Mouse (Mus musculus) gastrocnemius, adult 2 months (tissue): ENCODE data around the gene Psmg4. TPM values are rescaled to one million over a fixed set of nuclear protein-coding genes. Genes with fewer than 3 reads are reported as not detected.

Experiments used
- DNase-seq: peaks from one replicate; pipeline ENCODE4 v3.0.0; 2022
- H3K27ac ChIP-seq: fragments of 200-600 bp; 2 replicates; pipeline ENCODE4 v1.8.1; 2022; ENCODE audit warnings: mild to moderate bottlenecking
- H3K4me3 ChIP-seq: fragments of 200-600 bp; 2 replicates; pipeline ENCODE4 v1.8.1; 2022; ENCODE audit warnings: mild to moderate bottlenecking, moderate library complexity
- CTCF ChIP-seq: fragments of 200-600 bp; IDR thresholded peaks from 2 replicates; pipeline ENCODE4 v1.8.1; 2022; ENCODE audit warnings: antibody characterized with exemption, mild to moderate bottlenecking, moderate library complexity
- intact Hi-C: fragments of 180-260 bp; cut with DNase I; formaldehyde crosslinking; loops from one replicate; pipeline ENCODE4 v1.15.1; 2025
- total RNA-seq, 2 experiments: library from RNA; stranded (reverse); gene quantifications; 2 replicates each; pipeline ENCODE4 v1.2.3; 2021

Psmg4 gene
- total RNA-seq, 2 experiments from 2014 or later = 13.6 to 14.4 TPM

DNA sequence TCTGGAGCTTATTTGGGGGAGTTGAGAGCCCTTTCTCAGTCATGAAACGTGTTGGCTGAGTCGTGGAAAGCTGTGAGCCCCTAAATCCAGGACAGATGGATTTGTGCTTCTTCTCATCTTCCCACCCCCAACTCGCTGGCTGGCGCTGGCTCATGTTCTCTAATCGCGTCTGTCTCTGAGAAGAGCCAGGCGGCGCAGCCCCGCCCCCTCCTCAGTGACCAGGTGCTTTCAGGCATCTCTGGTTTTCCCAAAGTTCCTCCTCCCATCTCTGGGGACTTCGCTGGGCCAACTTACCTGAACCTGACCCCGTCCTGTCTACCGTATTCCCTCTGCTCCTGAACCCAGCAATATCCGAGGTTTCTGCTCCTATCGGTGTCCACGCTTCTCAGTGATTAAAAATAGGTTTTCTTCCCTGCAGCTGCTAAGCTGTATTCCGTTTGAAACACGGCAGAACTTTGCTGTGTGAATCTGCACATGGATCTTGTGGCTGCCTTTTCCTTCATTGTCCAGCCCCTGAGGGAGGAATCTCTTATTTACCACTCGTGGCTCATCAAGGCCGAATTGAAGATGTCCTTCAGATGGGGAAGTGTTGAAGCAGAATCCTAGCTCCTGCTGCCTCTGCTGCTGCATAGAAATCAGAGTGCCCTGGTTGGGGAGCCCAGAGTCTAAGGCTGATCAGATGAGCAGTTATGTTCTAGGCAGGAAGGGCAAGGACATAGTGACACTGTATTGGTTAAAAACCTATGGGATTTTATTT is 12.3 kb upstream of the Psmg4 start:
- intact Hi-C loops = loop anchor here (10.0 kb wide), 1 partner anchor 196 kb away; no protein-coding TSS in a partner anchor
- H3K4me3 ChIP-seq = no peak overlapping the region
- no peak for TF ChIP-seq CTCF

DNA sequence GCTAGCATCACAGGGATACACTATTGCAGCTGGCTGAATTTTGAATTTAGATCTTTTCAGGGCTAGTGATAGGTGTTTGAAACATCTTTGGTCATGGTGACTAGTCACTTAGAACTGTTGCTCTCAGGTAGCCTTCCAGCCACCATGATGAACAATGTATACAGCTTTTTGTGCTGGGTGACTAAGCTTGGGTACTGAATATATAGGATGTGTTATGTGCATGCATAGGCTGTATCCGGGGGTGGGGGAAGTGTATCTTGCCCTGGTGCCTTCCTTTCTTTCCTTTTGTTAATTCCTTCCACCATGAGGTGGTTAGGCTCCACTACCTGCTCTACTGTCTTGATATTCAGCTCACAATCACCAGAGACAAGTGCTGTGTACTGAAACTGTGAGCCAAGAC is 11.3 kb upstream of the Psmg4 start:
- no peak for TF ChIP-seq CTCF
- intact Hi-C loops = loop anchor here (10.0 kb wide), 1 partner anchor 197 kb away; no protein-coding TSS in a partner anchor
- H3K4me3 ChIP-seq = no peak overlapping the region
- no peak overlapping the region for H3K27ac ChIP-seq
- no peak for DNase-seq

More for the DNA sequence above, 12.3 kb upstream of the Psmg4 start:
- no peak overlapping the region for H3K27ac ChIP-seq
- no peak for DNase-seq

DNA sequence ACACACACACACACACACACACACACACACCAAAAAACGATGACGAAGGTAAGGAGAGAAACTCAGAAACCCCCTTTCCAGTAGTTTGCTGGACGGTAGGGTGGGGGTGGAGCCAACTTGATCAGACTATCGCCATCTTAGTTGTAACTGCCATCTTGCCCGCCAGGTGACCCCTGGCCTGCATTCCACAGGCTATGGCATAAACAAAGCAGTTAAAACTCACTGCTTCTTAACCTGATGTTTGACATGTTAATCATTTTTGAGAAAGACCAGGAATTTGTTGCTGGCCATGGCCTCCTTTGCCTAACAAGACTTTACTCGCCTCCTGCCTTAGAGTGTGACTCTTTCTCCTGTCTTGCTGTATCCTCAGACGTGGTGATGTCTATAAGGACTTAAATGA is 10.1 kb upstream of the Psmg4 start:
- no peak for DNase-seq
- intact Hi-C loops = loop anchor here (10.0 kb wide), 1 partner anchor 198 kb away; no protein-coding TSS in a partner anchor
- TF ChIP-seq CTCF = no peak

DNA sequence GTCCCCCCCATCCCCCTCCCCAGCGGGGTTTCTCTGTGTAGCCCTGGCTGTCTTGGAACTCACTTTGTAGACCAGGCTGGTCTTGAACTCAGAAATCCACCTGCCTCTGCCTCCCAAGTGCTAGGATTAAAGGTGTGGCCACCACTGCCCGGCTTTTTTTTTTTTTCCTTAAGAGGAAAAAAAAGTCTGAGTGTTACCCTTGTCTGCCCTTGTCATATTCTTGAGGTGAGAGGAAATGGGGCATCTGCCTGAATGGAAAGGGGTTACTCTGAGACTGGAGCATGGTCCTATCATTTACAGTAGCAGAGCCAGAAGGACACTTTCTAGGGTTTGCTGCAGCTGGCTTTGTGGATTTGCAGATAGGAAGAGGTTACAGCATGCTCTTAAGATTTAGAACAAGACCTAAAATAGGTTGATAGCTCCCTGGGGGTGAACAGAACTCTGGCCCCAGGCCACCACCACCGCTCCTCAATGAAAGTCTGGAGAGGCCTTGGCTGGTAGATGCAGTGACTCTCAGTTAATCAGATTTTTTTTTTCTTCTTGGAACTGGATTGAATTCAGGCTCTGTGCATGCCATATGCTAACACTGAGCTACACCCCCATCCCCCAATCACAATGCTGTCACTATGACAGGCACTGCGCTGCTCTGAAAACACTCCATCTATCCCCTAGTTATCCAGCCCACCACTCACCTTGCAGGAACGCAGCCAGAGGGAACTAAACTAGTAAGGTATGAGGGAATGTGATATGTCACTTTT is 9.3 kb upstream of the Psmg4 start:
- DNase-seq = peak; percentile 60
- no peak for TF ChIP-seq CTCF
- intact Hi-C loops = loop anchor here (1.0 to 10.0 kb wide), 3 partner anchors 75 to 199 kb away; partner anchors contain the start of gene Tubb2a
- Histone ChIP-seq H3K27ac (peak overlapping the region; percentile 35), H3K4me3 (no peak overlapping the region)

More for the DNA sequence above, 10.1 kb upstream of the Psmg4 start:
- H3K27ac ChIP-seq = no peak overlapping the region
- H3K4me3 ChIP-seq = no peak overlapping the region

DNA sequence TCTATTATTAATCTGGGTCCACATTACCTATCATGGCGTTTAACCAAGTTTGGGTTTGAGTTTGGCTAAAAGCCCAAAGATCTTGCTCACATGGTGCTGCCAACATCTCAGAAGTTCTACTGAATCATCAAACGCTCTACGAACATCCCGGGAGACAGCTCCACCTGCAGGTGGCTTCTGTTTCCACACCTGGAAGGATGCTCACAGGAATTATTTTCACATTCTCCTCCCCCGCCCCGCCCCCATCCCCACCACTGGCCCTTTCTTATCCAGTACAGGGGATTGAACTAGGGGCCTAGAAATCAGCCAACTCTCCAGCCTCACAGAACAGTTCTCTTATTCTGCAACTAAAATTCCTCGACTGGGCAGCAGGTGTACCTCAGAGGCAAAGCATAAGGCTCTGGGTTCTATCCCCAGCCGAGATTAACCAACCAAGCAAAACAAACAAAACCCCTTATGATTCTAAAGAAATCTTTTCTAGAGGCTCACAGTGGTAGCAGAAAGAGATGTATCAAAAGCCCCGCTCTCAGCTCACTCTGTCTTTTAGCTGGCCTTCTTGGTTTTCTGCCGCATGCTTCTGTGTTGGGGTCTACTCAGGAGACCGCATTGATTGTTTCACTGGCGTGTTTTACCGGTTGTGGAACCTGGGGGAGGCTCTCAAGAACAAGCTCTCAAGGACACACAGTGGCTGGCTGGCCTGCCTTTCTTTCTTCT is 8.4 kb upstream of the Psmg4 start:
- Histone ChIP-seq H3K27ac (peak overlapping the region; percentile 71), H3K4me3 (peak overlapping the region; percentile 63)
- peak; percentile 80 for TF ChIP-seq CTCF
- intact Hi-C loops = loop anchor here (1.0 to 10.0 kb wide), 3 partner anchors 76 to 200 kb away; partner anchors contain the start of gene Tubb2a
- DNase-seq = peak; percentile 73

DNA sequence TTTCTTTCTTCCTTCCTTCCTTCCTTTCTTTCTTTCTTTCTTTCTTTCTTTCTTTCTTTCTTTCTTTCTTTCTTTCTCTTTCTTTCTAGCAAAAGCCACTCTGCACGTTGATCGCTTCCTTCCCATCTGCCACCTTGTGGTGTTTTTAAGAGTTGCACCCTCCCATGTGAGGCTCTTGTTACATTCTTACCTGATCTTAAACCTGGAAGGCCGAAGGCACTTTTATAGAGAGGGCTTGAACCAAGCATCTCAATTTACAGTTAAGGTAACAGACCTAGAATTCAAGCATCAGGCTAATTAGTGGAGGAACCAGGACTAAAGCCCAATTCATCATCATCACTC is 7.9 kb upstream of the Psmg4 start:
- Histone ChIP-seq H3K27ac (peak overlapping the region; percentile 71), H3K4me3 (peak overlapping the region; percentile 63)
- intact Hi-C loops = loop anchor here (1.0 to 10.0 kb wide), 3 partner anchors 76 to 200 kb away; partner anchors contain the start of gene Tubb2a
- TF ChIP-seq CTCF = peak; percentile 75
- DNase-seq = peak; percentile 59

DNA sequence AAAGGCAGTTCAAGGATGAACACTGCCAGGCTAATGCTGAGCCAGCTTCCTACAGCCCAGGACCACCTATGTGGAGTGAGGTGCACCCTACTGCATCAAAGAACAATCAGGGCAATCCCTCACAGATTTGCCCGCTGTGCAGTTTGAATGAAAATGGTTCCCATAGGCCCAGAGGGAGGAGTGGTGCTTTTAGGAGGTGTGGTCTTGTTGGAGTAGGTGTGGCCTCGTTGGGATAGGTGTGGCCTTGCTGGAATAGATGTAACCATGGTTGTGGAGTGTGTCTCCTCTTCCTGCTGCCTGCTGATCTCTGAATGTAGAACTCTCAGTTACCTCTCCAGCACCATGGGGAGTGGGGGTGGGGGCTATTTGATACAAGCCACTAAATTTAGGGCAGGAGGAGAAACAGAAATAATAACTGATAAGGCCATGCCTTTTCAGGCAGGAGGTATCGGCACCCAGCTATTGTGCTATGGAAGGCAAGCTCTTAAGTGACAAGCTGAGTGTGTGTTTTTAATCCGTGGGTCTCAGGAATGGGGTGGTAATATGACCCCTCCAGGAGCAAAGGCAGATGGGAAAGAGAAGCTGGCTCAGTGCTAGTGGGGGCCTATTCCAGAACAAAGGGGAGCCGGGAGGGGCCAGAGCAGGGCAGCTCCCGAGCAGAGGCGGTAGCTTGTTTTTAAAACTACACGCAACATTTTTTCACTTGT is 6.5 kb upstream of the Psmg4 start:
- no peak overlapping the region; the same call in 1 of the 2 replicates for H3K27ac ChIP-seq
- intact Hi-C loops = loop anchor here (10.0 kb wide), 1 partner anchor 201 kb away; no protein-coding TSS in a partner anchor
- H3K4me3 ChIP-seq = no peak overlapping the region
- no peak for TF ChIP-seq CTCF
- no peak for DNase-seq

DNA sequence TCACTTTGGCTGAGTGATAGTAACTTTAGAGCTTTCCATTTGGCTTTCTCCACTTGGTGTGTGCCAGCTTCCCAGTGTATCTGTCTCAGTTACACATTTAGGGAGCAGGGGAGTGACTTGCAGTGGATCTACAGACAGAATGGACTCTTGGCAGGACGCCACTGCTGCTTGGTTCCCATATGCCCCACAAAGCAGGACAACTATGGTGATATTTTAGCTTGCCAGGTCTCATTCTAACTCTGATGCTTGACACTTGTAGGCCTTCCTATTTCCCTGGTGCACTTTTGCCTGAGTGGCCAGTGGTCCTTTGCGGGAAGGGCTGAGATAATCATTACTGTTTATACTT is 6.0 kb upstream of the Psmg4 start:
- TF ChIP-seq CTCF = no peak
- intact Hi-C loops = loop anchor here (10.0 kb wide), 1 partner anchor 202 kb away; no protein-coding TSS in a partner anchor
- no peak for DNase-seq
- H3K27ac ChIP-seq = no peak overlapping the region
- H3K4me3 ChIP-seq = no peak overlapping the region

DNA sequence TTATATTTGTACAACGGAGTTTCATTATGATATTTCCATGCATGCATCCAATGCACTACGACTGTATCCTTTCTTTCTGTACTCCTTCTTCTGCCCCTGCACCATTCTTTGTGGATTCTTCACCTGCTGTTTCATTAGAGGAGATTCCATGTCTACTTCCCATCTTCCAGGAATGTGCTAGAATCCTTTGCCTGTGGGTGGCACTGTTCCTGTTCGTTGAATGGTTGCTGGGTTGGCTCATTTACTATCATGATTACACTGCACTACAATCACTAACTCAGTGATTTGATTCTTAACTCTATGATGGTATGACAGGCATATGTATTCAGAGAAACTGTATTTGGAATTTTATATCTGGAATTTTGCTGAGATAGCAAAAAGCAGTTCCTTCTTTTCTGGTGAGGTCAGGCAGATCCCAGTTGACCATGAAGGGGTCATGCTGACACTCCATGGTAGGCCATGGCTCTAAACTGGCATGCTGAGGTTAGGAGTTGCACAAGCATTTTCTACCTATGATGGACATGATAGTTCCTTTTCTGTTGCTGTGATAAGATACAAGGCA is 5.1 kb upstream of the Psmg4 start:
- Histone ChIP-seq H3K4me3 (no peak overlapping the region), H3K27ac (no peak overlapping the region)
- intact Hi-C loops = loop anchor here (10.0 kb wide), 1 partner anchor 203 kb away; no protein-coding TSS in a partner anchor
- TF ChIP-seq CTCF = no peak
- no peak for DNase-seq

DNA sequence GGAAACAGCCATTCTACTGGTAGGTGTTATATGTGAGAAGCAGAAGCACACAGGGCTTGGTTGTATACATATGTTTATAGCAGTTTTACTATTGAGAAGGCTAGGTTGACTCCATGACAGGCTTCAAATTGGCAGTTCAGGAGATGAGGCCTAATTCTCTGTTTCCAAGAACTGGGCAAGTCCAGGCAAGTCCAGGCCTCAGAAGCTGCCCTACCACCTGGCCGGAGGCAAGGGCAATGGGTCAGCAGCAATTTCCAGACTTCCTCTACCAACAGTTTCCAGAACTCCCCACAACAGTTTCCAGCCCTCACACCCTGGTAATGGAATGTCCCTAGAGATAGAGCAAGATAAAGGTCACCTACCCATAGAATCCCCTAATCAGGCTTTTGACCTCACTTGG is 2.8 kb upstream of the Psmg4 start:
- intact Hi-C loops = loop anchor here (10.0 kb wide), 1 partner anchor 205 kb away; no protein-coding TSS in a partner anchor
- DNase-seq = no peak
- no peak for TF ChIP-seq CTCF
- no peak overlapping the region for H3K4me3 ChIP-seq
- H3K27ac ChIP-seq = no peak overlapping the region

DNA sequence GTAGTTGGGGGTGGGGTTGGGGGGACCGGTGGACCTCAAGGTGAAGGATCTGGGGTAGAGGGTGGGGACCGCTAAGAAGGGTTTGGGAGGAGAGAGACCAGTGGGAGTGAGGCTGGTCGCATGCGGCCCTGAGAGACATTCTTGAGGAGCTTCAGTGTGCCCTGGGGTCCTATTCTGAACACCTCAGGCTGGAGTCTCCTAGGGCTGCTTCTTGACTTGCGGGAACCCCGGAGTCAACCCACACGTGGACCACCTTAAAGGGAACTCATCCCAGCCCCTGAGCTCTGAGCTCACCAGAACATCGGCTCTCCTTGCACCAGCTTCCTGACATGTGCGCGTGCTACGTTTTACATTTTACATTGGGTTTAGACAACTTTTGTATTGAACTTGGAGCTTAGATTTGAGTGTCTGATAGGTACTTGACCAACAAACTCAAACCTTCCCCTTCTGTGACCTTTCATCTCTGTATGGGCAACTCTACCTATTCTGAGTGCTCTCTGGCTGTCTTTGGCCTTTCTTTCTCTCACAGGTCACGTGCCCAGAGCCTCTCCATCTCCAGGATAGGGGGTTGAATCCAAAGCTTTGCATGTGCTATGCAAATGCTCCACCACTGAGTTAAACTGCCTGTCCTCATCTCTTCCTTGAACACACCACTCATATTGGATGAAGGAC is 676 bp downstream of the Psmg4 start:
- Histone ChIP-seq H3K27ac (peak overlapping the region; percentile 97), H3K4me3 (peak overlapping the region; percentile 97)
- no peak for DNase-seq
- no peak for TF ChIP-seq CTCF
- intact Hi-C loops = no loop called here
